Mouse (Mus musculus) right cerebral cortex, postnatal 14 days (tissue): ENCODE measurements around the gene Defb48.

Experiments
- DNase-seq: peaks from one replicate; pipeline ENCODE4 v3.0.0; 2022

The Defb48 gene

DNA sequence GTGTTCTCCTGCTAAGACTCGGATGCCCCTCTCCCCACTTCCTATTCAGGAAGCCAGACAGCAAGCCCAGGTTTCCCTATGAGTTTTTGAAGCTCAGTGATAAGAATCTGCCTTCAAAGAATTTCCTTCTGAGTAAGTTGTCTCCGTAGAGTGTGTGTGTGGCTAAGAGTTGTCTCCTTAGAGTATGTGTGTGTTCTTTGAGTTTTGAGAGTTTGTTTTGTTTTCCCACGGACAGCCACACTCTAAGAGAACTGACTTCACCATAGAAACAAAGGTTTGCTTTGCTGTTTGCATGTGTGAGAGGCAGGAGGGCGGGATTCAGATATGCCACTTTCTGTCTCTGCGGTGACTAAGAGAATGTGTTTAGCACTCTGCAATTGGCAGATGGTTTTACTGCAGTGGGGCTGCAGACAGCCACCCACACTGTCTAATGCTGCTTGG, 56.2 kb downstream of the Defb48 start:
- DNase-seq, result no peak
